Mouse (Mus musculus) retina, adult 2 months (tissue): Measurements from ENCODE around the gene Eml2.

Source experiments
- DNase-seq: peaks from one replicate; pipeline ENCODE4 v3.0.0-alpha.2; 2012; ENCODE audit warnings: low read depth, low spot score

Gene Eml2

GRCm38 (mm10) chr7:19202065-19202850 lies 26.0 kb downstream of the Eml2 start:
- no peak for DNase-seq

DNA sequence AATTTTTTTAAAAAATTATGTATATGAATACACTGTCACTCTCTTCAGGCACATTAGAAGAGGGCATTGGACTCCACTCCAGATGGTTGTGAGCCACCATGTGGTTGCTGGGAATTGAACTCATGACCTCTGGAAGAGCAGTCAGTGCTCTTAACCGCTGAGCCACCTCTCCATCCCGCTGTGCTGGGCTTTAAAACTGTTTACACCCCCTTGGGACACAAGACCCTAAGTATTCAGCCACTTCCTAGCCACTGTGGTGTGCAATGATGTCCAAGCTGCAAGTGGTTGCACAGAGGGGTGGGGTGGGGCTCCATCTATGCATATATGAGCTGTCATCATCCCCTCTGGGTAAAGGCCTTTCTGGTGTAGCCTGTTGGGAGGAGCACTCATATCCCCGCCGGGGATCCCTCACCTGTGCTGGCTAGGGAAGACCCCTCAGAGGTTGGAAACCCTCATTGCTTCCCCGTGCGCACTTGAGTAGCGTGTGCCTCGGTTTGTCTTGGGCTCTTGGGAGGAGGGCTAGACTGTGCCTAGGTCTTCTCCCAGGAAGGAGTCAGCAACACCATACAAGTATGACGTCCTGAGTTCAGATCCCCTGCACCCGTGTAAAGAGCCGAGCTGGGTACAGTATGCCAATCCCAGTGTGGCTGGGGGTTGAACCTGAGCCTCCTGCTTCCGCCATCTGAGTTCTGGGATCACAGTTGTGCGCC lies 32.1 kb downstream of the Eml2 start:
- no peak for DNase-seq

GRCm38 (mm10) chr7:19208944-19209472 lies 32.8 kb downstream of the Eml2 start:
- no peak for DNase-seq

GRCm38 (mm10) chr7:19209494-19209893 lies 33.3 kb downstream of the Eml2 start:
- DNase-seq, result no peak

GRCm38 (mm10) chr7:19210010-19210409 lies 33.8 kb downstream of the Eml2 start:
- no peak for DNase-seq

- DNase-seq, result no peak
Observed at GRCm38 (mm10) chr7:19211041-19211675, 34.9 kb downstream of the Eml2 start.

DNA sequence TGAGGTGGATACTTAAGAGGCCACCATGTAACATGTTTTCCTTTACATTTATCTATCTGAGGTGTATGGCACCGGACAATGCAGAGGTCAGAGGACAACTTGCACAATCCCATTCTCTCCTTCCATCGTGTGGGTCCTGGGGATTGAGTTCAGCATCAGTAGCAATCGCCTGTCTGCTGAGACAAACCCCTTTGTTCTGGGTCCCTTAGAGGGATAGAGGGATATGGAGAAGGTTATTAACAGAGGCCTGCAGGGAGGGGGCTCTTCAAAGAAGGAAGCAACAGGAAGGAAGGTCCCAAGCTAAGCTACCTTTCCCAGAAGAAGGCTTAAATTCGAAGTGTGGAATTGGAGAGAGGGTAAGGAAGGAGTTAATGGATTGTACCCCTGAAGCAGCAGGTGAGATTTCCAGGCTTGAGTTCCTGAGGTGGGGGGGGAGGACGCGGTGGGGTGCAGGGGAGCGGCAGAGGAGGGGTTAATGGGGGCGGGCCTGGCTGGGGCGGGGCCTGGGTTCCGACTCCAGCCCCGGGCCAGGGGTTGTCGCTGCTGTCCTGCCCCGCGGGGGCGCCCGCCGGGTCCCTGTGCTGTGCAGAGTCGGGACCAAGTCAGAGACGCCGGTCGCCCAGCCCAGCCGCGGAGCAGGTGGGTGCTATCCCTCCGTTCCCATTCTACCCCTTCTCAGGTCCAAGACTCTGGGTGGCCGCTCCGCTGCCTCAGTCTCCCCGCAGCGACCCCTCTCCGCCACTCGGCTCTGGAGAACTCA lies 36.0 kb downstream of the Eml2 start, which contains the start of gene Gpr4:
Gpr4 (plus strand) TSS at position 543 of the 760 bp plus-strand sequence.
- DNase-seq, result no peak

GRCm38 (mm10) chr7:19213385-19213784 lies 37.2 kb downstream of the Eml2 start:
- no peak for DNase-seq

- no peak for DNase-seq
Observed at GRCm38 (mm10) chr7:19214369-19214768, 38.1 kb downstream of the Eml2 start.

GRCm38 (mm10) chr7:19214940-19215339 lies 38.7 kb downstream of the Eml2 start:
- DNase-seq, result no peak

DNA sequence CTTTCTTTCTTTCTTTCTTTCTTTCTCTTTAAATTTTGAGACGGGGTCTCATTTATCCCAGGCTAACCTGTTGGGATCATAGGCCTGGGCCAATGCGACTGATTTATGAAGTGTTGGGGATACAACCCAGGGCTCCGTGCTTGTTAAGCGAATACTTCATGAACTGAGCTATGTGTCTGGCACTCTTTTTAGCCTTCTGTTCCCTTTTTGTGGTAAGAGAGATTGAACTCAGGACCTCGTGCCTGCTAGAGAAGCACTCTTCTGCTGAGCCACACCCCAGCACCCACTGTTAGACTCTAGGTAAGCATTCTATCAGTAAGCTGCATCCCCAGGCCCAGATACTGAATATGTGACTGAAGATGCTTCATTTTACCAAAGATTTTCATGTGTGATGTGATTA lies 41.3 kb downstream of the Eml2 start:
- DNase-seq, result no peak

- DNase-seq, result no peak
Observed at GRCm38 (mm10) chr7:19217944-19218343, 41.7 kb downstream of the Eml2 start.

DNA sequence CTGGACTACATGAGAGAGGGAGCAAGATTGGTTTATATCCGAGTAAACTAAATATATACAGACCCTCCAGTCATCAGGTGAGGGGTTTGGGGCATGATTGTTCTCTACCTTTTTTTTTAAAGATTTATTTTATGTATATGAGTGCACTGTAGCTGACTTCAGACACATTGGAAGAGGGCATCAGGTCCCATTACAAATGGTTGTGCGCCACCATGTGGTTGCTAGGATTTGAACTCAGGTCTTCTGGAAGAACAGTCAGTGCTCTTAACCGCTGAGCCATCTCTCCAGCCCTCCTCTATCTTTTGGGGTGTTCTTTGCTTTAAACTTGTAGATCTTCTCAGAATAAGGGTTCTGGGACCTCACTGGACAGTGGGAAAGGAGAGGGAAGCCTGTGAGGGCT lies 43.8 kb downstream of the Eml2 start:
- no peak for DNase-seq

- no peak for DNase-seq
Observed at GRCm38 (mm10) chr7:19222189-19222588, 46.0 kb downstream of the Eml2 start.

DNA sequence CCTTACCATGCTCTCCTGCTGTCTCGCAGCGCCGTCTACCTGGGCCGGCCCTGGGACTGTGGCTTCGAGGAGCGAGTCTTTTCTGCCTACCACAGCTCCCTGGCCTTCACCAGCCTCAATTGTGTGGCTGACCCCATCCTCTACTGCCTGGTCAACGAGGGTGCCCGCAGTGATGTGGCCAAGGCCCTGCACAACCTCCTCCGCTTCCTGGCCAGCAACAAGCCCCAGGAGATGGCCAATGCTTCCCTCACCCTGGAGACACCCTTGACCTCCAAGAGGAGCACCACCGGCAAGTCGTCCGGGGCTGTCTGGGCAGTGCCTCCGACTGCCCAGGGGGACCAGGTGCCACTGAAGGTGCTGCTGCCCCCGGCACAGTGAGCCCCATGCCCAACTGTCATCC lies 46.7 kb downstream of the Eml2 start:
- no peak for DNase-seq

- no peak for DNase-seq
Observed at GRCm38 (mm10) chr7:19224933-19225332, 48.7 kb downstream of the Eml2 start.

DNA sequence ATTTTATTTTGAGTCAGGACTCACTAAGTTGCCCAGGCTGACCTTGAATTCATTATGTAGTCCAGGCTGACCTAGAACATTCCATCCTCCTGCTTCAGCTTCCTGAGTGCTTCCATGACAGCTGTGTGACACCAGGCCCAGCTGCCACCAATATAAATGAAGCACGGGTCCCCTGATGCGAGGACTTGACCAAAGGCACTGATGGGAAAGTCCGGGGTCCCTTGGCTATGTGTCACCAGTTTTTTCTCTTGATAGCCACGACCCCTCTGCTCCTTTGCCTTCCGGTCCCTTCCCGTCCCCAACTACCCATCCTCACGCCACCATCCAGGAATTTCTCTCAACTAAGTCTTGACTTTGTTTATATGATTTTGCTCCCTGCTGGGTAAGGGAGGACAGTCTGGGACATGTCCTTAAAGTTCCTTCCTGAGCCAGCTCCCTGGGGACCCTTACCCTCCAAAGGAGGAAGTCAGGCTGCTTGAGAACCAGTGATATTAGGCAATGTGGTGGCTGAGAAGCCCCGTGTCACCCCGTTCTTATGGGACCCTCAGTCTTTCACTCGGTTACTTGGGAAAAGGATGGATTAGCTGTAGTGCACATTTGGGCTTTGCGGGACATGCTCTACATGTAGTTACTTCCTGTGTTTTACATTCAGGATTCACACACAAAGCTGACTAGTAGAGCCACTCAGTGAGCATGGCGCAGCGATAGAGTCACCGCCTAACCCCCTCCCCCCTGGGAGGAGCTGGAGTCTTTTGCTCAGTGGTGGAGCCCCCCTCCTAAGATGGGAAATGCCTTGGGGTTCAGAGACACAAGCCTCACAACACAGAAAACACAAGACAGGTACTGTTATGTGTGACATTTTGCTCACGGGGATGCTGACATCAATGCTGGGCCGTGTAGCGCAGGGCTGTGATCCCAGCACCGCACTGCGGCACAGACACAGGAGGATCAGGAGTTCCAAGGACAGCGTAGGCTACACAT lies 50.9 kb downstream of the Eml2 start:
- no peak for DNase-seq

- DNase-seq, result peak; percentile 100
Observed at GRCm38 (mm10) chr7:19227883-19228792, 51.9 kb downstream of the Eml2 start, which contains the start of gene Opa3. TSS of gene Opa3 (plus strand) at chr7:19228334.

GRCm38 (mm10) chr7:19228793-19229148 lies 52.5 kb downstream of the Eml2 start:
- DNase-seq, result no peak
